Mouse (Mus musculus) stomach, embryonic 15.5 days (tissue): ENCODE data around the gene Chchd3. TPM values are rescaled to one million over a fixed set of nuclear protein-coding genes. Genes with fewer than 3 reads are reported as not detected.
A peak's percentile ranks its signal among the peaks of the same experiment; 100 is the strongest.

Experiments used
- ATAC-seq: fragments of 200-750 bp; cut with Nextera tagmentation; 2 replicates; pipeline ENCODE4 v1.8.0; 2017; ENCODE audit warnings: low read depth, moderate number of reproducible peaks, moderate TSS enrichment; ENCODE audit not compliant: insufficient read depth, low FRiP score
- H3K27ac ChIP-seq: fragments of 300-500 bp; sonication (generic); 2 replicates; pipeline ENCODE4 v1.5.1; 2015; ENCODE audit warnings: mild to moderate bottlenecking, inconsistent platforms
- H3K27me3 ChIP-seq: fragments of 300-500 bp; sonication (generic); replicated peaks from 2 replicates; pipeline ENCODE4 v1.6.1; 2015; ENCODE audit warnings: inconsistent platforms
- H3K36me3 ChIP-seq: fragments of 300-500 bp; sonication (generic); 2 replicates; pipeline ENCODE4 v1.6.1; 2015; ENCODE audit warnings: inconsistent platforms
- H3K4me1 ChIP-seq: fragments of 300-500 bp; sonication (generic); 2 replicates; pipeline ENCODE4 v1.6.1; 2015; ENCODE audit warnings: inconsistent platforms
- H3K4me2 ChIP-seq: fragments of 300-500 bp; sonication (generic); 2 replicates; pipeline ENCODE4 v1.6.1; 2015; ENCODE audit warnings: mild to moderate bottlenecking, inconsistent platforms
- H3K4me3 ChIP-seq: fragments of 300-500 bp; sonication (generic); replicated peaks from 2 replicates; pipeline ENCODE4 v1.5.1; 2015; ENCODE audit warnings: inconsistent platforms
- H3K9ac ChIP-seq: fragments of 300-500 bp; sonication (generic); 2 replicates; pipeline ENCODE4 v1.6.1; 2015; ENCODE audit warnings: inconsistent platforms
- H3K9me3 ChIP-seq: fragments of 300-500 bp; sonication (generic); 2 replicates; pipeline ENCODE4 v1.6.1; 2016; ENCODE audit warnings: inconsistent platforms
- WGBS: fragments of 180-500 bp; shearing (Covaris S2); methylation state at CpG from one replicate; pipeline ENCODE4 v1.1.7; 2015; 5-methylcytosine and 5-hydroxymethylcytosine counted together
- polyA plus RNA-seq: library from polyadenylated mRNA; unstranded; fragments of >200 nt; fragmentation: Nextera tagmentation; extraction: Ambion mirVana; gene quantifications from 2 replicates; pipeline ENCODE4 v1.2.1, GENCODE M21; 2015

Gene Chchd3
- polyA plus RNA-seq, 1 experiment from 2014 or later, result 112 TPM

DNA sequence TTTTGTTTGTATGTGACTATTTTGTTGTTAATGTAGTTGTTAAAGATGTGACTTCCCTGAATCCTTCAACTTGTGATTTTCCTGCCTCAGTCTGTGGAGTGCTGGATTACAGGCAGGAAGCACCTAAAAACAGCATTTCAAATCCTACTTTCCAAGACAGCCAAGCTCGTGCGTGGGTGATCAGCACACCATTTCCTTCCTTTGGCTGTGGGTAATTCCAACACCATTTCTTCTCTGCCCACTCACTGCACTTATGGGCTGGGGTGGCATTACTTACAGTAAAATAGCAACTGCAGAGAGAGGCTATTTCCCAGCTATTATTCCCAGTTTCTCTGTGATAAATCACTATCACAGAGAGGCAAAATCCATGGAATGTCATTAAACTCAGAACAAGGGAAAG is 140.0 kb downstream of the Chchd3 start:
- Histone ChIP-seq H3K9ac (no peak overlapping the region), H3K9me3 (no peaks in the 10 kb centered on the region), H3K4me1 (no peaks in the 10 kb centered on the region), H3K4me2 (no peak overlapping the region), H3K4me3 (no peak overlapping the region), H3K36me3 (peaks cover 4% of the 10 kb centered on the region; the same call in 1 of the 2 replicates), H3K27ac (no peak overlapping the region), H3K27me3 (no peaks in the 10 kb centered on the region)
- no peak for ATAC-seq
- WGBS, result 51% methylated on average over 2 of the region's 2 CpGs

DNA sequence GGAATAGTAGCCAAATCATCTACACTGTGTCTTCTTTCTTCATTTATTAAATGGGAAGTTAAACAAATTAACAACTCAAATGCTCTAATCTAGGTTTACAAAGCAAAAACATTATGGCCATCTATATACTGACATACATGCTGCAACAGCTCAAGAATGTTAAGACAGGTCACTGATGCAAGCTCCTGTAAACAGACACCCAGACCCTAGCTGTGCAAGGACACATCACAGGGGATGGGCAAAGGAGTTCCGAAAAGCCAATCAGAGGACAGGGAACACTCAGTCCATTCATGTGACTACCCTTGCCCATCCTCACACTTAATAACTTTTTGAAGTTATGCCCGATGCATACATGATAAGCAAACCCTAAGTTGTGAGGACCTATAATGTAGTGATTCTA is 149.4 kb downstream of the Chchd3 start:
- Histone ChIP-seq H3K36me3 (no peaks in the 10 kb centered on the region), H3K27me3 (no peaks in the 10 kb centered on the region), H3K4me3 (no peak overlapping the region), H3K27ac (no peak overlapping the region), H3K4me1 (no peaks in the 10 kb centered on the region), H3K9me3 (no peaks in the 10 kb centered on the region), H3K9ac (no peak overlapping the region), H3K4me2 (no peak overlapping the region)
- 86% methylated on average over 2 of the region's 2 CpGs for WGBS
- no peak for ATAC-seq

DNA sequence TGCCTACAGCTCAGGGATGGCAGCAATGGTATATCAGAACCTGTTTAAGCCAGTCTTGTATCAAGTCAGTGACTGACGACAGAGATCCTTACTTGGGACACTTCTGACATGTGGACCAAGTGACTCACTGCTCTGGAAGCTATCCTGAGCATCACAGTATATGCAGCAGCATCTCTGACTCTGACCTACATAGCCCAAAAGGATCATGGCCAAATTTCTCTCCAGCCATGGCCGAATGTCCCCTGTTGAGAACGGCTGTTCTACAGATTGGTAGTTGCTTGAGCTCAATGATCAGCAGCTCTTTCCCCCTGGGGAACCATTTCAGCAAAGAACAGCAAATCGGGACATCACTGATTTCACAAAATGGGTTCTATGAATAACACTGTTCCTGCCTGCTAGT is 161.0 kb downstream of the Chchd3 start:
- Histone ChIP-seq H3K36me3 (no peaks in the 10 kb centered on the region), H3K27ac (no peak overlapping the region), H3K9me3 (no peaks in the 10 kb centered on the region), H3K27me3 (no peaks in the 10 kb centered on the region), H3K4me3 (no peak overlapping the region), H3K4me2 (no peak overlapping the region), H3K9ac (no peak overlapping the region), H3K4me1 (no peaks in the 10 kb centered on the region)
- no peak for ATAC-seq
- 92% methylated on average over 4 of the region's 4 CpGs for WGBS

DNA sequence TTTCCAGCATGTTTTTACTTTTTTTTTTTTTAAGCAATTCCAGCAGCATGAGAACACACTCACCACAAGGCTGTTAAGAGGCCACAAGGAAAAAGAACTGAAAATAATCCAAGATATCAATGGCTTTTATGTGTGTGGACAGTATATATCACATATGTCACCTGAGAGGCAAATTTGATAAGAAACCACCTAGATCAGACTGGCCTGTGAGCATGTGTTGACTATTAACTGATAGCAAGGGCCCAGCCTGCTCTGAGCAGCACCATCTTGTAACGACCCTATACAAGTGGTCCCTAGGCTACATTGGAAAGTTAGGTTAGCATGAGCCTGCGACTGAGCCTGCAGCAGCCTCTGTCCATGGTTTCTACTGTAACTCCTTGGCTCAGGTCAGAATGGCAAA is 166.0 kb downstream of the Chchd3 start:
- 56% methylated on average over 2 of the region's 2 CpGs for WGBS
- ATAC-seq, result no peak

DNA sequence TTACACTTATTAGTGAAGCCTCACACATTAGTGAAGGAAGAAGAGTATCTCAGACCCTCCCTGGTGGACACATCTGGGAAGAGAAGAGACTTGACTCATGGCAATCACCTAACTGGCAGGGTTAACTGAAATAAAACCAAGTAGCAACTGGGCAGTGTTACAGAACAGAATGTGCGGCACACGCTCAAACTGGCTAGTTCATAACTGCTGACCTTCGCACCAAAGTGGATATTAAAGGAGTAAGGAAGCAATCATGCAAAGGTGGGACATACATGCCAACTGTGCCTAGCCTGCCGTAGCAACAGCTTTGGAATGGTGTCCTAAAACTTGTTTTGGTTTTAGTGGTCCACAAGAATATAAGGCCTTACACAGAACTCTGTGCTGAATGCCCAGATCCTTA is 169.3 kb downstream of the Chchd3 start:
- Histone ChIP-seq H3K4me1 (no peaks in the 10 kb centered on the region), H3K4me3 (no peak overlapping the region), H3K27me3 (no peaks in the 10 kb centered on the region), H3K9ac (no peak overlapping the region), H3K36me3 (no peaks in the 10 kb centered on the region), H3K9me3 (no peaks in the 10 kb centered on the region), H3K27ac (no peak overlapping the region), H3K4me2 (no peak overlapping the region)
- no peak for ATAC-seq
- 97% methylated on average over 4 of the region's 4 CpGs for WGBS

More for the DNA sequence above, 166.0 kb downstream of the Chchd3 start:
- Histone ChIP-seq H3K9me3 (no peaks in the 10 kb centered on the region), H3K27me3 (no peaks in the 10 kb centered on the region), H3K4me1 (no peaks in the 10 kb centered on the region), H3K4me2 (no peak overlapping the region), H3K4me3 (no peak overlapping the region), H3K9ac (no peak overlapping the region), H3K27ac (no peak overlapping the region), H3K36me3 (no peaks in the 10 kb centered on the region)

DNA sequence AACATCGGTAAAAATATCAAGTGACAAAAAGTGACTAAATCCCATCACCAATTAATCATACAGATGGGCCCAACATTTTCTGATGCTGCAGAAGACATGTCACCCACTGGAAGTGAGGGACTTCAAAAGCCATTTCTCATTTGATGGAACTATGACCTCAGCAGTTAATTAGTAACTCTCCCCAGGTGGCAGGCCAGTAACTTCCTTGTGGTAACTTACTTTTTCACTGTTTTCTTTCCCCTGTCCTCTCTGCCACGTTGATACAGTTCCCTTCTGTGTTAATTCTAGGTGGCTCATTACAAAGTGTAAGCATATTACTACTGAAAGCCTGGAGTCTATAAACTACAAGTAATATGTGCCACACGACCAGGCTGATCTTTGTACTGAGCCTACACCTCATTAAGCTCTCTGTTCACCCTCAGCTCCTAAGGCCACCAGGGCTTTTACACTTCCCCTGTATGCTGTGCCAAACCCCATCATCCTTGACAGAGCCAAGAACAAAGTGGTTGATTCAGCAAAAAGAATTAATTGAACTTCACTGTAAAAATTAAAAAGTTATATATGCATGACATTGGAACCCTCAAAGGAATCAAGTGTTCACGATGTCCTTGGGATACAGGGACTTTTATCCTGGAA is 171.0 kb downstream of the Chchd3 start:
- H3K4me1 ChIP-seq, result no peaks in the 10 kb centered on the region
- H3K27ac ChIP-seq, result no peak overlapping the region
- no peak overlapping the region for H3K4me3 ChIP-seq
- 60% methylated on average over 4 of the region's 4 CpGs for WGBS
- no peaks in the 10 kb centered on the region for H3K9me3 ChIP-seq
- H3K27me3 ChIP-seq, result no peaks in the 10 kb centered on the region
- H3K9ac ChIP-seq, result no peak overlapping the region
- no peaks in the 10 kb centered on the region for H3K36me3 ChIP-seq
- no peak for ATAC-seq
- H3K4me2 ChIP-seq, result no peak overlapping the region

DNA sequence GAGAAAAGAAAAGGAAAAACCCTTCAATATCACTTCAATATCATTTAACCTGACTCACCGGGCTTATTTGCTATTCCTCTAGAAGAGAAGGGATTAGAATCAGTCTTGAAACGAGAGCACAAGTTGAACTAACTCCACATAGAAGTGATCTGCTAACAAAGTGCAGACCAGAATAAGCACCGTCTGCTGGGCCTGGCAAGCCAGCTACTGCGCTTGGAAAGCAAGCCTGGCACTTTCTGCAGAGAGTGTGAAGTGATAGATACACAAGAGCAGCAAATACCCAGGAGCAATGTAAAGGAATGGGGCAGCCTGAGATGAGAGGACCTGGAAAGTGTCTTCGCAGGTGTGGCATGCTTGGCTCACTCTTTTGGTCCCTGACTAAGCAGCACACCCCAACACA is 181.5 kb downstream of the Chchd3 start:
- Histone ChIP-seq H3K36me3 (no peaks in the 10 kb centered on the region), H3K9ac (no peak overlapping the region), H3K27me3 (no peaks in the 10 kb centered on the region), H3K4me3 (no peak overlapping the region), H3K27ac (no peak overlapping the region), H3K4me2 (no peak overlapping the region), H3K4me1 (no peaks in the 10 kb centered on the region), H3K9me3 (no peaks in the 10 kb centered on the region)
- no peak for ATAC-seq
- 79% methylated on average over 5 of the region's 5 CpGs for WGBS

DNA sequence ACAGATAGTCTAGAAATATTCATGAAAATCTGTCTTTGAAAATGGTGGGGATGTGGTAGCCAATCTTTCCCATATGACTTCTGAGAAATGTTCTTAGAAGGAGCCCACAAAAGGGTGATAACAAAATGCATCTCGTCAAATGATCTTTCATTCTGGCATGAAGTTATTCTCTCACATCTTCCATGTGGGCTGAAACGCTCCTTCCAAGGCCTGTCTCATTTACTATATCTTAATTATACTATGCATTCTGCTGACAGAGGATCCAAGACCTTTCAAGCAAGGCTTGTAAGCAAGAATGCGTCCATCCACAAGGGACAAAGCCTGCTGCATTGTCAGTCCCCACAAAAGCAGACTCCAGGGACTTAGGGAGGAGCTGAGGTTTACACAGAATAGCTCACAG is 185.9 kb downstream of the Chchd3 start:
- no peaks in the 10 kb centered on the region for H3K36me3 ChIP-seq
- no peaks in the 10 kb centered on the region for H3K4me1 ChIP-seq
- no peak overlapping the region for H3K27ac ChIP-seq
- H3K9me3 ChIP-seq, result no peaks in the 10 kb centered on the region
- H3K27me3 ChIP-seq, result no peaks in the 10 kb centered on the region
- H3K4me3 ChIP-seq, result no peak overlapping the region
- WGBS, result 78% methylated on average over 3 of the region's 3 CpGs
- no peak overlapping the region for H3K9ac ChIP-seq
- no peak for ATAC-seq
- H3K4me2 ChIP-seq, result no peak overlapping the region

DNA sequence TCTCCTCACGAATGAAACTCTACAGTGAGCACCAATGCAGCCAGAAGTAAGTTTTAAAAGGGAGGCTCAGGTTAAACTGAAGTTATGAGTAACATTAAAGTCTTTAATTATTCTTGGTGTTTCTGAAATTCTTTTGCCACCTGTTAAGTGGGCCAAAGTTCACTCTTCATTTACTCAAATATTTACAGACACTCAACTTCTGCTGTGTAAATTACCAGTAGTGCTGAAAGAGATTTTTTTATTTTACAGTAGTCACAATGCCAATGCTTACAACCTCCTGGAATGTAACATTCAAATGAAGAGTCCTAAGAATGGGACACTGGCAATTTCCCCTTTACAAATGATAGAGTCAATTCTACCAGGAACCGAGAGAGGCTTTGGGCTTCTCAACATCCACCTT is 187.3 kb downstream of the Chchd3 start:
- Histone ChIP-seq H3K36me3 (no peaks in the 10 kb centered on the region), H3K9me3 (no peaks in the 10 kb centered on the region), H3K9ac (no peak overlapping the region), H3K4me2 (no peak overlapping the region), H3K4me3 (no peak overlapping the region), H3K27ac (no peak overlapping the region), H3K27me3 (no peaks in the 10 kb centered on the region), H3K4me1 (no peaks in the 10 kb centered on the region)
- ATAC-seq, result no peak
- WGBS, result 87% methylated on average over 2 of the region's 2 CpGs

DNA sequence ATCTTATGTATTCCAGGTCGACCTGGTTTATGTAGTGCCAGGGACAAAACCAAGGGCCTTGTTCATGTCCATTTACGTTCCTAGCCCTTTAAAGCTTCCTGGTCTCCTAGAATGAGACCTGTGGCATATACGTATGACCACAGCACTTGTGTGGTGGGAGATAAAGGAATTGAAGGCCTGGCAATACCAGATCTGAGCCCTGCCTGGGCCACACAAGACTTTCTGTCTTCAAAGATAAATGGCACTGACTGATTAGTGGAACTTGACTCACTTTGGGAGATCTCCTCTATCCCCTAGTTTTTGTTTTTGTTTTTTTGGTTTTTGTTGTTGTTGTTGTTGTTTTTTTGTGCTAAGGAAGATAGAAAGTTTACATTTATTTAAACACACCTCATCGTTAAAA is 209.1 kb downstream of the Chchd3 start:
- no peak overlapping the region for H3K27ac ChIP-seq
- 72% methylated on average over 4 of the region's 4 CpGs for WGBS
- ATAC-seq, result peak; percentile 87; the same call in 1 of the 2 replicates

DNA sequence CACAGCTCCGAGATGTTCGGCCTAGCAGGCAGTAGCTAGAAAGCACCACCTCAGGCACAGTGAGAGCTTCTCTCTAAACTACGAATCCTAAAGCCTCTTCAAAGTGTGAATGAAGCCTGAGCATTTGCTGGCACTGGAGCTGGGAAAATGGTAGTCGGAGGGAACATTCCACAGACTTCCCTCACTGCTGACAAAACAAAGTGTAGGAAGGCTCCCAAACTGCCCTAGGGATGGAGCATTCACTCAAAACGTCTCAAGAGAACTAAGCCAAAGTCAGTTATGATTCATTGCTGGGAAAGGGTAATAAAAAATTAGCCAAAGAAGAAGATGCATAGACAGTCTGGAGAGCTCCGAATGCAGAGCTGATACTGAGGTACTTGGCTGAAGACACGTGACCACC is 211.1 kb downstream of the Chchd3 start:
- no peak for ATAC-seq
- Histone ChIP-seq H3K4me1 (no peaks in the 10 kb centered on the region), H3K9me3 (no peaks in the 10 kb centered on the region), H3K27ac (no peak overlapping the region), H3K9ac (no peak overlapping the region), H3K27me3 (no peaks in the 10 kb centered on the region), H3K36me3 (no peaks in the 10 kb centered on the region), H3K4me3 (no peak overlapping the region), H3K4me2 (no peak overlapping the region)
- 79% methylated on average over 7 of the region's 7 CpGs for WGBS

More for the DNA sequence above, 209.1 kb downstream of the Chchd3 start:
- Histone ChIP-seq H3K9me3 (no peaks in the 10 kb centered on the region), H3K9ac (no peak overlapping the region), H3K36me3 (no peaks in the 10 kb centered on the region), H3K27me3 (no peaks in the 10 kb centered on the region), H3K4me1 (no peaks in the 10 kb centered on the region), H3K4me2 (no peak overlapping the region), H3K4me3 (no peak overlapping the region)

DNA sequence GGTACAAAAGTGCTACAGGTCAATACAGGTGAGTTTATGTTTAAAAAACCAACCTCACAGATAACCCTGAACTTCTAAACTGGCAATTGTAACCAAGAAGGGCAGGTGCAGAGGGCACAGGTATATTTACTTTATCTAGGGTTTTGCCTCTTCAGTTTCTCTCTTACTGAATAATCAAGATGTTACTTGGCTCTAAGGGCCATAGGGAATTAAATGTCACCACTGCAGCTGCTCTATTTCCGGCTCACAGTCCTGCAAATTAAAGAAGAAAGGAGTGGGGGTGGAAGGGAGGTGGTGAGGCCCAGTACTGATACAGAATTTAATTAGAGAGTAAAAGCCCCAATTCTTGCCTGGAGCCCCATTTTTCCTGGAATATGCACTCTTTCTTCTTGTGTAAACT is 214.6 kb downstream of the Chchd3 start:
- H3K27me3 ChIP-seq, result no peaks in the 10 kb centered on the region
- H3K36me3 ChIP-seq, result no peaks in the 10 kb centered on the region
- 38% methylated on average over 1 of the region's 1 CpGs for WGBS
- no peak overlapping the region for H3K9ac ChIP-seq
- H3K4me3 ChIP-seq, result no peak overlapping the region
- no peaks in the 10 kb centered on the region for H3K9me3 ChIP-seq
- H3K4me2 ChIP-seq, result no peak overlapping the region
- H3K4me1 ChIP-seq, result no peaks in the 10 kb centered on the region
- no peak overlapping the region for H3K27ac ChIP-seq
- no peak for ATAC-seq

DNA sequence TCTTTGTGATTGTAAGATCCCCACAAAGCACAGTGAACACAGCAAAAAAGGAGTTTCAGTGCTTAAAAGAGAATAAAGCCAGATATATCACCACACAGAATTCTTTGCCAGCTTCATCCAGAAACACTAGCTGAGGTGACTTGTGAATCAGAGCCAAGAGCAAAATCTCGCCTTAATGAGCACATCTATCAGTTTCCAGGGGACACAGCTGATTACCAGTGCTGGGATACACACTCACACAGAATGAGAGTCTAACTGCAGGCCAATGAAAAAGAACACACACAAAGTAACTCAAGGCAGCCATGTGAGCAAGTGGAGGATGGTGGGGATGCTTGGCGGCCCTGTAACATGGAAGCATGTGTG is 222.1 kb downstream of the Chchd3 start:
- no peaks in the 10 kb centered on the region for H3K9me3 ChIP-seq
- no peaks in the 10 kb centered on the region for H3K27me3 ChIP-seq
- no peaks in the 10 kb centered on the region for H3K4me1 ChIP-seq
- H3K9ac ChIP-seq, result no peak overlapping the region
- ATAC-seq, result no peak
- H3K36me3 ChIP-seq, result no peaks in the 10 kb centered on the region
- no peak overlapping the region for H3K4me2 ChIP-seq
- H3K4me3 ChIP-seq, result no peak overlapping the region
- H3K27ac ChIP-seq, result no peak overlapping the region
- 83% methylated on average over 2 of the region's 2 CpGs for WGBS
